Mouse (Mus musculus) adrenal gland, postnatal 4 days (tissue): ENCODE data around the gene Sema7a. TPM values are rescaled to one million over a fixed set of nuclear protein-coding genes. Genes with fewer than 3 reads are reported as not detected.
A peak's percentile ranks its signal among the peaks of the same experiment; 100 is the strongest.

Experiments
- DNase-seq, 2 experiments: peaks; one replicate each; pipeline ENCODE4 v3.0.0; 2021 to 2022; ENCODE audit warnings: low spot score in 2 of 2, mixed read lengths in 2 of 2
- total RNA-seq, 2 experiments: library from RNA; stranded (reverse); gene quantifications; 2 replicates each; pipeline ENCODE4 v1.2.3; 2021

The Sema7a gene
- total RNA-seq, 2 experiments from 2014 or later = 15.1 to 16.1 TPM

GRCm38 (mm10) chr9:57938225-57939055 is 1.5 kb upstream of the Sema7a start:
- no peak for DNase-seq

- DNase-seq = peak in 1 of 2 experiments; percentile 30
These were observed 460 bp downstream of the Sema7a start for GRCm38 (mm10) chr9:57940349-57940794.

GRCm38 (mm10) chr9:57940861-57941638 is 1.1 kb downstream of the Sema7a start:
- DNase-seq = no peak

DNA sequence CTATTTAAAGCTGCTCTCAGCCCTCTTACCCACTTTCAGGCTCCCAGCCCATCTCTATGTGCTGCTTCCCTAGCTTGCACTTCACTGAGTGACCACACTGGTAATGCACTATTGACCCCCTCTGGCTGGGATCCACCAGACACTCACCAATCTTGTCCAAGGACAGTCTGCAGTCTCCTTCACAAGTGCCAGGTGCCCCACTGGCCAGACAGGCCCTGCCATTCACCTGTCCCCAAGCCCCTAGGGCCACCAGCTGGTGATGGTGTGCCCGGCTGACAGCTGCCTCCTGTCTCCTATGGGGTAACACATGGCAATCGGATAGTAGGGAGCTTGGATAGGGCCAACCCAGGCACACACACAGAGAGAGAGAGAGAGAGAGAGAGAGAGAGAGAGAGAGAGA is 2.1 kb downstream of the Sema7a start:
- no peak for DNase-seq

- DNase-seq = no peak
These were observed 3.2 kb downstream of the Sema7a start for GRCm38 (mm10) chr9:57943067-57943466.

GRCm38 (mm10) chr9:57944572-57944971 is 4.7 kb downstream of the Sema7a start:
- peak in 1 of 2 experiments; percentile 52 for DNase-seq

GRCm38 (mm10) chr9:57945771-57946616 is 6.1 kb downstream of the Sema7a start:
- DNase-seq = no peak

- no peak for DNase-seq
These were observed 7.6 kb downstream of the Sema7a start for GRCm38 (mm10) chr9:57947381-57948030.

DNA sequence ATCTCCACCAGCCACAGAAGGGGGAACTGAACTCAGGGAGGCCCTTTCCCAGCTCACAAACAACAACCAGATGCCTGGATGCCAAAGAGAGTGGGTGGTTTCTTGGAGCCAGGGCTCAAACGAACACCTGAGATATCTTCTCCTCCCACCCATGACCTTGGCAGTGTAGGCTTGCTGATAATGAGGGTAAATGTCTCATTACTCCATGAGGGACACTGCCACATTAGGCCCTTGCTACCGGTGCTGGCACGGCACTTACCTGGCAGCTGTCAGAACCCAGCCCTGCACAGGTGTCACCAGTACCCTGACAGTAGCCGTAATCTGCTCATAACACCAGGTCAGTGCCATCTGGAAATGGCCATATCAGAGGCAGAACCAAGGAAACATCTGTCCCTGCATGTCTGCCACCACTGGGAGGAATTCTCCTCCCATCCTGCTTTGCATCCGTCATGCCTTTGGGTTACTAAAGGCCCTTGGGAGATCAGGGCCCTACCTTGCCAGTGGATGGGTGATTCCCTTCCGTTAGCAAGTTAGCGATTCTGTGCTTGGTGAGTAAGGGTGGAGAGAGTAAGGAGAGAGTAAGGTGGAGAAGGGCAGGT is 8.5 kb downstream of the Sema7a start:
- DNase-seq = no peak

DNA sequence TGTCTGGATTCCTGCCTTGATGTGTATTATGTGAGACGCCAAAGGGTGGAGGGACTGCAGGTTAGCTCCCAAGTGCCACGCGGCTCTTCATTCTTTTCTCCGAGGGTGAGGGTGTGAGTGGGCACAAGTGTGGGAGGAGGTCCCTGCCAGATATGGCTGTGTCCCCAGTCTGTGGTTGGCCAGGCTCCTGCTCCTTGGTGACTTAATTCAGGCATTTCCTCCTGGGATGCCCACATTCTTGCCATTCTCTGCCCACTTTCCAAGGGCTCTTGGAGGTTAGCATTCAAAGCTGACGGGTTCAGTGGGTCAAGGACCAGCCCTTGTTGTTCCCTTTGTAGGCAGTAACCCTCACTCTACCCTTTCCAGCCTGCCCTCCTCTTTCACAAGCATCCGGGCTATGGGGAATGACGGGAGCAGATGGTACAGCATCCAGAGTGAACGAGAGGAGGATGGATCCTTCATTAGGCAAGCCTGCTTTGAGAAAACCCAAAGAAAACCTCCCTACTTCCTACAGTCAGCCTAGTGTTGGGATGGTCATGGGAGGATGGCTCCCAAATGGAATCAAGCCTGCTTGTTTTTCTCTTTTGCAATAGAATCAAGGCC is 9.3 kb downstream of the Sema7a start:
- DNase-seq = no peak

DNA sequence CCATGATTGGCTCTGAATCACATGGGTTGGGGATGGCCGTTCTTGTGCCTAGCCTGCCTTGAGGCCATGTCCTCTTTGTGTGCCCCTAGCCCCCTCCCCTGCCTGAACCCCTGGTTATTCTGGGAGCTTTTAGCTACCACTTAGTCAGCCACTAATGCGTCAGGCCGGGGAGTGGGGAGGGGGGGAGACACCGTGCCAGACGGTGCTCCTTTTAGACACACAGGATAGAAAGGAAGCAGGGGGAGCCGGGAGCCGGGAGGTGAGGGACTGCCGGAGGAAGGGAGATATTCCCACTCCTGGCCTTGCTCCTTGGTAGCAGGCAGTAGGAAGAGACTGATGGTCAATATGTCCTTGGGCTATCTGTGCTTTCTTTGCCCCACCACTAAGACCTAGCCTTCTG is 10.0 kb downstream of the Sema7a start:
- DNase-seq = no peak

GRCm38 (mm10) chr9:57950519-57950918 is 10.6 kb downstream of the Sema7a start:
- DNase-seq = no peak

DNA sequence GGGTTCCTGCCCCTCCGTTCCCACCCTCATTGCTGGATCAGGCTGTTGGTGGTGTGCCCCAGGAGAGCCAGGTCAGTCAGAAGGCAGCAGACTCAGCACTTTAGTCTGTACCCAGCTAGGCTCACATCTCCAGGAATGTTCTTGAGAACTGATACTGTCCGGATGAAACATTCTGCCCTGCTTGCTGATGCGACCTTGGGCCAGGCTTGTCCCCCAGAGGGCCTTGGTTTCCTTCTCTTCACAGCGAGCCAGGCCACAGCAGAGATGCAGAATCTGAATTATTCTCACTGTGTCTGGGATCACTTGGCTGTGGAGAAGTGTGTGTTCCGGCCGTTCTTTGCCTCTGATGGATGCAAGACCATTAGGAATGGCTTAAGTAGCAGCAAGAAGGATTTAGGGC is 12.1 kb downstream of the Sema7a start:
- no peak for DNase-seq

DNA sequence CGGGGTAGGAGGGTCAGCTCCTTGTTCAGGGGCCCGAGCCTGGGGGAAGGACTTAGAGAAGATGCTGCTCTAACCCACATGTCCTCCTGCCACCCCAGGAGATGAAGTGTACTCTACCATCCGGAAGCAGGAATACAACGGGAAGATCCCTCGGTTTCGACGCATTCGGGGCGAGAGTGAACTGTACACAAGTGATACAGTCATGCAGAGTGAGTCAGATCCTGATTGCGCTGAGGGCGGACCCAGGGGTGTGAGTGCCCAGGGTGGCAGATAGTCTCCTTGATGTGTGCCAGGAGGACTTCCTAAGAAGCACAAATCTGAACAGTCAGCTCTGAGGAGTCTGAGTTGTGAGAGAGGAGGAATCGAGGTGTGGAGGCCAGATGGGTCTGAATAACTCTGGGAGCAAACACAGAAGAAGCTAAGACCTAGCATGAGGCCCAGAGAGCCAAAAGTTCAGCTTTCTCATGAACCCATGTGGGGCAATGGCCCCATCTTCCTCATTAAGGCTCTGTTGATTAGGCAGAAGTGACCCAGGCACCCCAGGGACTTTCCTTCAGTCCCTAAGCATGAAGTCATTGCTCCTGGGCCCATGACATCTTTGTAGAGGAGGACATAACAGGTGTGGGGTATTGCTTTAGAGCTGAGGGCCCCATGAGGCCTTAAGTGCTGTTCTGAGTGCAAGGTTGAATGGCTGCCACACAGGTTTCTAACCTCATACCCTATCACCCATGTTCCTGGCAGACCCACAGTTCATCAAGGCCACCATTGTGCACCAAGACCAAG is 15.2 kb downstream of the Sema7a start:
- DNase-seq = no peak

DNA sequence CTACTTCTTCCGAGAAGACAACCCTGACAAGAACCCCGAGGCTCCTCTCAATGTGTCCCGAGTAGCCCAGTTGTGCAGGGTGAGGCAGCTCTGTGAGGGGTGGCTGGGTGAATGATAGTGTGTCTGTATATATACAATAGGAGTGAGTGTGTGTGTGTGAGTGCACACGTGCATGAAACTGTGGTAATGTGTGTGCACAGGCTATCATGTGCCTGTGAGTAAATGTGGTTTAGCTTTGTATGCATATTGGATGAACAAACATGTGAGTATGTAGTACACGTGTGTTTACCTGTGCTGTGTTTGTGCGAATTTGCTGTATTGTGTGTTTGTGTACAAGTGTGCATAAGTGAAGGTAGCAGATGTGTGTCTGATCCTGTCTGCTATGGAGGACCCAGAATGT is 15.9 kb downstream of the Sema7a start:
- no peak for DNase-seq

DNA sequence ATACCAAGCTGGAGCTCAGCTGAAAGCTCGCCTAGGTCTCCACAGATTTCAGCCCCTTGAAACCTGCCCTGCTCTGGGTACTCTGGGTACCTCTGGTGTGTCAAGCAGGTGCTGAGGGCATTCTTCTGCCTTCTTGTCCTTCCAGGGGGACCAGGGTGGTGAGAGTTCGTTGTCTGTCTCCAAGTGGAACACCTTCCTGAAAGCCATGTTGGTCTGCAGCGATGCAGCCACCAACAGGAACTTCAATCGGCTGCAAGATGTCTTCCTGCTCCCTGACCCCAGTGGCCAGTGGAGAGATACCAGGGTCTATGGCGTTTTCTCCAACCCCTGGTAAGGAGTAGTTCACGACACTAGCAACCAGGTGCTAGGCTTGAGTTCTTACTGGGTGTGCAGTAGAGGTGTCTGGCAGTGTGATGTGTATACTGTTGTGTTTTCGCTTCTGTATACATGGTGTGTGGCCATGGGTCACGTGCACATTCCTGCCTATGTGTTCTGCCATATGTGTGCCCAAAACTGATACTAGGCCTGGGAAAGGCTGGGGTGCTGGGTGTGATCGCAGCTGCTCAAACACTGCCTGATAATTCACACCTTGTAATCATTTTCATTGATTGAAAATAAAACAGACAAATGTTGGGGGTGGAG is 16.4 kb downstream of the Sema7a start:
- DNase-seq = no peak

DNA sequence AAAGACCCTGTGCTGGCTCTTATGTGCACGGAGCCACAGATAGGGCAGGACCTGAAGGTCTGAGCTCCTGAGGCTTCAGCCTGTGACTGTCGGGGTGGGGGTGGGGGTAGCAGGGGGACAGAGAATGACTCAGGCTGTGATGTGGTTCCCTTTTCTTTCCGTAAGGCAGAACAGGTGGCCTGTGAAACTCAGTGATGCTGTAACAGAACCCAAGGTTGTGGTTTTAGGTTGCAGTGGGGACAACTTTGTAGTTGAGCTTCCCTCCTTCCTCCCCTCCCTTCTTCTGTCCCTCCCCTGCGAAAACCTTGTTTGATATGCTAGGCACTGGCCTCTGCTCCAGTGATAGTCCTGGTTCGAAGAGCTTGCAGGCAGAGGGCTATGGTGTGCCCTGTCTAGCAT is 16.9 kb downstream of the Sema7a start:
- DNase-seq = no peak

DNA sequence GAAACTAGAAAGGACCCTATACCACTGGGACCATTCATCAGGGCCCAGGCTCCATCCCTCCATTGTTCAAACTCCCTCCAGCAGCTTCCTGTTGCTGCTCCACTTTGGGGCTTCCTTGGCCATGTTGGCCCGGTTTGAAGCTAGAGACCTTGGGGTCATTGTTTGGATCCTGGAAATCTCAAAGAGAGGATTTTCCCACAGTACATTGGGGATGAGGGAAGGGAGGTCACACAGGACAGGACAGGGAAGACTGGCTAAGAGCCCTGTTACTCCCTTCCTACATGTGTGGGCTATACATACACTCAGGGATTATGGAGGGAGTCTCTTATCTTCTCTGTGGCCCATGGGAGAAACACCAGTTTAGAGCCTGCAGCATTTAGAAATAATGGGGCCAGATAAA is 18.7 kb downstream of the Sema7a start:
- DNase-seq = no peak

GRCm38 (mm10) chr9:57959399-57959798 is 19.5 kb downstream of the Sema7a start:
- no peak for DNase-seq
